Mouse (Mus musculus): Measurements from ENCODE around the gene Kdm5c. TPM values are rescaled to one million over a fixed set of nuclear protein-coding genes. Genes with fewer than 3 reads are reported as not detected.

The Kdm5c gene
- total RNA-seq (2023): 10 to 100 TPM; 56.6 to 82.6 TPM

DNA sequence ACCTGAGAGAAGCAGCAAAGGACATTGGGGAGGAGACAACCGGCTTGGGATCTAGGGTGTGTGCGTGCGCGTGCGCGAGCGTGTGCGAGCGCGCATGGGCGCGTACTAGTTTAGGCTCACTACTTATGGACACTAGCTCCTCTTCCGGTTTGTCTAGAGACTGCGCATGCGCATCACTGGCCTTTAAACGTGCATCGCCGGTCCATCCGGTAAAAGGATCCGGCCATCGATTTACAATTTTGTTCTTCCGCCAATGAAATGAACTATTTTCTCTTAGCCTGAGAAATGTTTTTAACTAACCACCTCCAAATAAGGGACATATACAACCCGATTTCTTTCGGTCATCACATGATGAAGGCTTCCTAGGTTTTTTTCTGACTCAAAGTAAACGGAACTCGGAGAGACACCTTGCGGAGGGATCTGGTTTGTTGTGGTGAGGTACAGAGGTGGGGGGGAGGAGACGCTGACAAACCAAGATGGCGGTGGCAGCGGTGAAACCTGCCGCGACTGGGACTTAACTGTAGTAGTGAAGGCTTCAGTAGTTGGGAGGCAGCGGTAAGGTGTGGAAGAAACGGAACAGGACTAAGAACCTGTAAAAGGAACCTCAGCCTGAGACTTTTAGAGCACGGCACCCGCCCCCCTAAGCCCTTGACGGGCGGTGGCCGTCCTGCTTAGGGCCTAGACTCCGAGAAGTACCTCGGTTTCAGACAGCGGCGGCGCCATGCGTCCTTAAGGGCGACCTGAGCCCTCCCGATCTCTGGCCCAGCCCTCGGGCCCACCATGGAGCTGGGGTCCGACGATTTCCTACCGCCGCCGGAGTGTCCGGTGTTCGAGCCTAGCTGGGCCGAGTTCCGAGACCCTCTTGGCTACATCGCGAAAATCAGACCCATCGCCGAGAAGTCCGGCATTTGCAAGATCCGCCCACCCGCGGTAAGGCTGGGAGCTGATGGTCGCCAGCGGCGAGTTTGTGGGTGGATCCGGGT, at the start of gene Kdm5c:
Gene Kdm5c (plus strand): TSS at position 240 of the 983 bp plus-strand sequence.

Other genes starting within 250 kb of the Kdm5c start
- 10 to 100 TPM; 35.6 to 44.6 TPM for gene Hsd17b10, start 231.2 kb upstream of the Kdm5c start, total RNA-seq (2023)
- gene Ribc1, start 216.7 kb upstream of the Kdm5c start, total RNA-seq (2023): under 1 TPM; 0.38 to 0.99 TPM
- 10 to 100 TPM; 74.3 to 90.0 TPM for gene Smc1a, start 216.6 kb upstream of the Kdm5c start, total RNA-seq (2023)
- 1 to 10 TPM; 7.3 to 8.4 TPM for gene Iqsec2, start 88.8 kb upstream of the Kdm5c start, total RNA-seq (2023)
- 1 to 10 TPM; 6.5 to 9.9 TPM for gene Kantr, start 94.5 kb downstream of the Kdm5c start, total RNA-seq (2023)
- gene Tspyl2, start 109.4 kb downstream of the Kdm5c start, total RNA-seq (2023): 10 to 100 TPM; 11.3 to 15.7 TPM
- not detected for gene Gpr173, start 135.7 kb downstream of the Kdm5c start, total RNA-seq (2023)

All from neutrophil, adult 59 days (primary cell).